Comparison of ENCODE assay signal across 16 mouse cellular contexts in genomic region chr16:55168433-55168832, GRCm38 (mm10).
"Had no signal": no experiment of that assay in that cellular context is flagged by ENCODE, and none has a peak within 500 bp of the region (broad histone marks: within the 10 kb centered on the region; RNA-seq: fewer than 3 reads in every experiment).

No protein-coding gene starts in this region.

- H3K27ac ChIP-seq: midbrain, embryonic 10.5 days; midbrain, embryonic 12.5 days; neural tube, embryonic 12.5 days; stomach, embryonic 15.5 days; stomach, postnatal 0 days had no signal

- ATAC-seq: midbrain, embryonic 16.5 days had no signal

- H3K9me3 ChIP-seq: midbrain, embryonic 10.5 days; midbrain, embryonic 12.5 days; neural tube, embryonic 12.5 days; stomach, embryonic 15.5 days had no signal

- H3K4me3 ChIP-seq: midbrain, embryonic 10.5 days; midbrain, embryonic 12.5 days; myocyte; neural tube, embryonic 12.5 days; stomach, embryonic 15.5 days had no signal

- H3K9ac ChIP-seq: lung, embryonic 14.5 days; midbrain, embryonic 12.5 days; neural tube, embryonic 12.5 days; stomach, embryonic 15.5 days had no signal

- H3K4me1 ChIP-seq: midbrain, embryonic 10.5 days; midbrain, embryonic 12.5 days; stomach, embryonic 15.5 days had no signal

- DNase-seq: lung, adult 18-20 months; lung, embryonic 14.5 days; lung, postnatal 10 days; lung, postnatal 4 days; midbrain, embryonic 14.5 days; right cerebral cortex, postnatal 14 days; thymus, adult 2 months; thymus, postnatal 25 days; thymus, postnatal 4 days had no signal

- H3K27me3 ChIP-seq: midbrain, embryonic 12.5 days; neural tube, embryonic 12.5 days; stomach, embryonic 15.5 days had no signal

- H3K36me3 ChIP-seq: midbrain, embryonic 10.5 days; midbrain, embryonic 12.5 days; neural tube, embryonic 12.5 days; stomach, embryonic 15.5 days had no signal

- H3K4me2 ChIP-seq: lung, embryonic 14.5 days; midbrain, embryonic 12.5 days; neural tube, embryonic 12.5 days; stomach, embryonic 15.5 days had no signal
